Mouse (Mus musculus) stomach, embryonic 14.5 days (tissue): ENCODE results near the gene Copg2. TPM values are rescaled to one million over a fixed set of nuclear protein-coding genes. Genes with fewer than 3 reads are reported as not detected.
A peak's percentile ranks its signal among the peaks of the same experiment; 100 is the strongest.

Experiments
- ATAC-seq: fragments of 200-750 bp; cut with Nextera tagmentation; 2 replicates; pipeline ENCODE4 v1.8.0; 2017; ENCODE audit warnings: low read depth, moderate TSS enrichment; ENCODE audit not compliant: insufficient number of reproducible peaks, insufficient read depth, low FRiP score
- H3K27ac ChIP-seq: fragments of 300-500 bp; sonication (generic); 2 replicates; pipeline ENCODE4 v1.5.1; 2014; ENCODE audit warnings: mild to moderate bottlenecking, low read length, moderate library complexity, mixed read lengths
- H3K27me3 ChIP-seq: fragments of 300-500 bp; sonication (generic); 2 replicates; pipeline ENCODE4 v1.6.1; 2014; ENCODE audit warnings: low read length, control low read depth, mixed read lengths; ENCODE audit not compliant: control insufficient read depth, insufficient read depth
- H3K36me3 ChIP-seq: fragments of 300-500 bp; sonication (generic); 2 replicates; pipeline ENCODE4 v1.6.1; 2014; ENCODE audit warnings: mild to moderate bottlenecking, control low read depth, low read length, moderate library complexity, mixed read lengths; ENCODE audit not compliant: control insufficient read depth, insufficient read depth
- H3K4me1 ChIP-seq: fragments of 300-500 bp; sonication (generic); 2 replicates; pipeline ENCODE4 v1.6.1; 2014; ENCODE audit warnings: low read length, control low read depth, mixed read lengths; ENCODE audit not compliant: control insufficient read depth, insufficient read depth
- H3K4me2 ChIP-seq: fragments of 300-500 bp; sonication (generic); replicated peaks from 2 replicates; pipeline ENCODE4 v1.6.1; 2014; ENCODE audit warnings: low read depth, low read length, control low read depth
- H3K4me3 ChIP-seq: fragments of 300-500 bp; sonication (generic); 2 replicates; pipeline ENCODE4 v1.5.1; 2014; ENCODE audit warnings: low read depth, low read length, control low read depth
- H3K9ac ChIP-seq: fragments of 300-500 bp; sonication (generic); replicated peaks from 2 replicates; pipeline ENCODE4 v1.6.1; 2014; ENCODE audit warnings: low read depth, mild to moderate bottlenecking, control low read depth, low read length, moderate library complexity, mixed read lengths
- H3K9me3 ChIP-seq: fragments of 300-500 bp; sonication (generic); 2 replicates; pipeline ENCODE4 v1.6.1; 2016; ENCODE audit warnings: low read depth, low read length, control low read depth; ENCODE audit not compliant: control insufficient read depth
- WGBS: fragments of 180-500 bp; shearing (Covaris S2); extraction: QIAGEN DNeasy Blood & Tissue Kit; methylation state at CpG from one replicate; pipeline ENCODE4 v1.1.7; 2014; 5-methylcytosine and 5-hydroxymethylcytosine counted together
- microRNA counts: library from miRNA; unstranded; fragments of <30 nt; microRNA quantifications from one replicate; lab custom pipeline; 2016
- microRNA-seq: library from miRNA; unstranded; fragments of <30 nt; microRNA quantifications from one replicate; pipeline ENCODE4, GENCODE M21; 2016
- polyA plus RNA-seq: library from polyadenylated mRNA; unstranded; fragments of >200 nt; fragmentation: Nextera tagmentation; extraction: Ambion mirVana; gene quantifications from 2 replicates; pipeline ENCODE4 v1.2.1, GENCODE M21; 2014

Gene Copg2
- polyA plus RNA-seq, 1 experiment from 2014 or later = 28.7 TPM

DNA sequence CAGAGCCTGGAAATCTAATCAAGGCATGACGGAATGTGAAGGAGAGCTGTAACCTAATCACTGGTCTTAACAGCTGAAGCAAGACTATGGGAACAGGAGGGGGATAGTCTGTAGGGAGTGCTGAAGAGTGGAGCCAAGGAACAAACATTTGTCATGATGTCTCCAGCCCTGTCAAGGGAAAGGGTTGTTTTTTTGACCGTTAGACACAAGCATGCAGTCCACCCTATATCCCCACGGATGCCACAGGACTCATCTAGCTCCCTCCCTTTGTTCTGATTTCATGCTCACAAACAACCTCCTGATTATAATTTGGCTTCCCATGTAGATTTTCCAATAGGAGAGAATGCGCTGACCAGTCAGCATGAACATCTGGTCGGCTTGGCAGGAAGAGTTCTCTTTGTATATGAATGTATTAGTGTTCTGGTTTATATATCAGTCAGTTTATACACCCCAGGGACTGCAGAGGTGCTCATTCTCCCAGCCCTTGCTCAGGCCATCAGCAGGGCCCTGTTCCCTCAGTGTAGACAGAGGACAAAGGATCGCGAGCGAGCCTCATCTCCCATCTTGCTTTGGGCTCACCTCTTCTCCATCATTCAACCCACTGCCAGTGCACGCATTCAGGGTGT lies 192.5 kb downstream of the Copg2 start:
- no peak overlapping the region for H3K9ac ChIP-seq
- H3K36me3 ChIP-seq = no peaks in the 10 kb centered on the region
- ATAC-seq = peak; percentile 73; the same call in 1 of the 2 replicates
- H3K9me3 ChIP-seq = no peaks in the 10 kb centered on the region
- H3K4me1 ChIP-seq = 0 out of 2 replicates have a peak, but pooled peaks cover 15% of the 10 kb centered on the region
- no peak overlapping the region for H3K4me2 ChIP-seq
- peak overlapping the region; percentile 81 for H3K27ac ChIP-seq
- no peak overlapping the region for H3K4me3 ChIP-seq
- no peaks in the 10 kb centered on the region for H3K27me3 ChIP-seq
- 58% methylated on average over 9 of the region's 9 CpGs for WGBS

DNA sequence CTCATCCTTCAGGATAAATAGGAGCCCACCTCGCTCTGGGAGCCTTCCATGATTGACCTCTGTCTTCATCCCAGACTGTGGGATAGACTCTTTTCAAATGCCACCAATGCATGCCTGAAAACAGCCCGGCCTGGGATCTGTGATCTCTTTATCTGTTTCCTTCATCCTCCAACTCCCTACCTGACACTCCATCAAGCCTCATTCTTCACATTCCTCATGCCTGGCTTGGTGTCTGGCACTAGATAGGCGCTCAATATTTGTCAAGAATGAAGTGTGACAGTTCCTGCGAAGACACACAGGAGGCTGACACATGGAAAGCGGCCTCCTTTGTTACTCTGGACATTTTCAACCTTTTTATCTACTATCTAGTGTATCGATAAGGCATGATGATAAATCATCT lies 193.1 kb downstream of the Copg2 start:
- WGBS = 51% methylated on average over 6 of the region's 6 CpGs
- peak overlapping the region; percentile 81; the same call in 1 of the 2 replicates for H3K27ac ChIP-seq
- H3K4me1 ChIP-seq = 0 out of 2 replicates have a peak, but pooled peaks cover 19% of the 10 kb centered on the region

GRCm38 (mm10) chr6:30702881-30703280 lies 193.7 kb downstream of the Copg2 start:
- Histone ChIP-seq H3K9me3 (no peaks in the 10 kb centered on the region), H3K4me2 (no peak overlapping the region), H3K4me3 (no peak overlapping the region), H3K36me3 (no peaks in the 10 kb centered on the region), H3K27me3 (no peaks in the 10 kb centered on the region), H3K9ac (no peak overlapping the region), H3K4me1 (peaks cover 19% of the 10 kb centered on the region; the same call in 1 of the 2 replicates), H3K27ac (peak overlapping the region; percentile 81)
- WGBS = 67% methylated on average over 6 of the region's 6 CpGs
- no peak for ATAC-seq

More for the DNA sequence above, 193.1 kb downstream of the Copg2 start:
- Histone ChIP-seq H3K9me3 (no peaks in the 10 kb centered on the region), H3K27me3 (no peaks in the 10 kb centered on the region), H3K4me3 (no peak overlapping the region), H3K4me2 (no peak overlapping the region), H3K36me3 (no peaks in the 10 kb centered on the region), H3K9ac (no peak overlapping the region)
- ATAC-seq = no peak

GRCm38 (mm10) chr6:30700182-30700581 lies 196.4 kb downstream of the Copg2 start:
- peak overlapping the region; percentile 70 for H3K27ac ChIP-seq
- no peak overlapping the region for H3K4me2 ChIP-seq
- H3K9ac ChIP-seq = no peak overlapping the region
- no peak for ATAC-seq
- H3K4me3 ChIP-seq = no peak overlapping the region
- H3K4me1 ChIP-seq = peaks cover 19% of the 10 kb centered on the region; the same call in 1 of the 2 replicates
- no peaks in the 10 kb centered on the region for H3K36me3 ChIP-seq
- WGBS = 28% methylated on average over 6 of the region's 6 CpGs
- no peaks in the 10 kb centered on the region for H3K27me3 ChIP-seq
- H3K9me3 ChIP-seq = no peaks in the 10 kb centered on the region

DNA sequence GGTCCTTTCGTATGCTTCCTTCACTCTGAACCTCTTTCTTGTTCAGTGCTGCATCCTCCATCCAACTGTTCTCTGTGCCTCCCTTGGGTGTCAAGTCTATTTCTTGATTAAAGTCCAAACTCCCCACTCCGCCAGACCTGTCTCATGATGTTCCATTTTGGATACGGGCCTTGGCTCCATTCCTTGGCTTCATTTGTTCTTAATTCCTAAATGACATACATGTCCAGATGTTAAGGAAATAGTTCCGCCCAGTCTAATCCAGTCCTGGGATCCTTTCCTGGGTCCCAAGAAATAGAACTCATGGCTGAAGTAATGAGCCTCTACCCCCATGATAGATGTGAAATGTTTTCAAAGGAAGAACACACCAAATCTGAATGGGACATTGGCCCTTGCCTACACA lies 198.6 kb downstream of the Copg2 start:
- no peak overlapping the region for H3K4me3 ChIP-seq
- peak overlapping the region; percentile 86 for H3K27ac ChIP-seq
- ATAC-seq = no peak
- H3K27me3 ChIP-seq = no peaks in the 10 kb centered on the region
- H3K36me3 ChIP-seq = no peaks in the 10 kb centered on the region
- 65% methylated on average over 4 of the region's 4 CpGs for WGBS
- H3K9me3 ChIP-seq = no peaks in the 10 kb centered on the region
- peaks cover 20% of the 10 kb centered on the region; the same call in 1 of the 2 replicates for H3K4me1 ChIP-seq
- no peak overlapping the region for H3K9ac ChIP-seq
- H3K4me2 ChIP-seq = no peak overlapping the region

MicroRNAs within 50 kb of the gene (microRNA counts, 519-probe panel; counts per million panel counts)
- 3,399 counts per million, percentile 66 among the panel's probes with 10 or more counts for microRNA mmu-miR-335-3p (lab: Ali Mortazavi, UCI)
- microRNA mmu-miR-335-5p (lab: Ali Mortazavi, UCI) = 5,159 counts per million, percentile 95 among the panel's probes with 10 or more counts

Small RNAs within 50 kb of the gene (microRNA-seq; reads per million reads assigned to microRNA genes)
- 69,188 reads per million, percentile 100 among the genes with 10 or more reads in this experiment for gene Mir335

Other genes starting within 250 kb of the Copg2 start
- gene Cep41, start 203.0 kb downstream of the Copg2 start, polyA plus RNA-seq = 10.8 and 12.9 TPM in 2 replicates
- 1,146 and 1,247 TPM in 2 replicates for gene Mest, start 173.2 kb downstream of the Copg2 start, polyA plus RNA-seq
- not detected in 2 replicates for gene Tsga13, start 18.8 kb upstream of the Copg2 start, polyA plus RNA-seq
- 3.7 and 5.4 TPM in 2 replicates for gene Klf14, start 62.3 kb upstream of the Copg2 start, polyA plus RNA-seq